Mouse (Mus musculus) E14TG2a.4 (cell line): Measurements from ENCODE around the gene Fanci.

ENCODE experiments used
- CTCF ChIP-seq: conservative IDR thresholded peaks from 2 replicates; pipeline ENCODE4 v1.5.1; 2014; ENCODE audit warnings: low read length
- NANOG ChIP-seq: IDR thresholded peaks from 2 replicates; pipeline ENCODE4 v1.6.1; 2014; ENCODE audit warnings: borderline replicate concordance, low read length, mixed read lengths
- POU5F1 ChIP-seq: IDR thresholded peaks from 2 replicates; pipeline ENCODE4 v1.6.1; 2014; ENCODE audit warnings: low read length, borderline replicate concordance

DNA sequence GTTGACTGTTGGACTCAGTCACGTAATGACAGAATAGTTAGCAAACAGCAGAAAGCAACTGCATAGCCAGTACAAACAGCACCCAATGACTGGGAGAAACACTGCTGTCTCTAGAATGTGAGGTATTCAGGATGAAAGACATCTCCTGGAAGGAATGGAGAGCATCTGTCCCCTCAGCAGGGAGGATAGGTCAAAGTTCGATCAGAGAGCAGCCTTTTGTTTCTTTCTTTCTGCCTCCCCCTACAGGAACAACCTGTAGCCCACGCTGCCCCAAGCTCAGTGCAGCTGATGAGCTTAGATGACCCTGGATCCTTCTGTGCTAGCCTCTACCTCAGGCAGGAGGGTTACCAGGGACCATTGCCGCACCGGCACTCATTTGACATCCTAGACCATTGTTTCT, 36.5 kb downstream of the Fanci start:
- 0 out of 2 replicates have a peak, but pooled peaks have one; percentile 5 for TF ChIP-seq CTCF
- peak; percentile 44; the same call in 1 of the 2 replicates for TF ChIP-seq NANOG
- TF ChIP-seq POU5F1: no peak
